Mouse (Mus musculus) layer of hippocampus, postnatal 36 days (tissue): ENCODE data around the gene Gm10309. TPM values are rescaled to one million over a fixed set of nuclear protein-coding genes. Genes with fewer than 3 reads are reported as not detected.

Experiments used
- DNase-seq, 2 experiments: peaks; one replicate each; pipeline ENCODE4 v3.0.0; 2022
- total RNA-seq, 2 experiments: library from RNA; stranded (reverse); gene quantifications; 2 replicates each; pipeline ENCODE4 v1.2.3; 2021

The Gm10309 gene
- not detected for total RNA-seq

DNA sequence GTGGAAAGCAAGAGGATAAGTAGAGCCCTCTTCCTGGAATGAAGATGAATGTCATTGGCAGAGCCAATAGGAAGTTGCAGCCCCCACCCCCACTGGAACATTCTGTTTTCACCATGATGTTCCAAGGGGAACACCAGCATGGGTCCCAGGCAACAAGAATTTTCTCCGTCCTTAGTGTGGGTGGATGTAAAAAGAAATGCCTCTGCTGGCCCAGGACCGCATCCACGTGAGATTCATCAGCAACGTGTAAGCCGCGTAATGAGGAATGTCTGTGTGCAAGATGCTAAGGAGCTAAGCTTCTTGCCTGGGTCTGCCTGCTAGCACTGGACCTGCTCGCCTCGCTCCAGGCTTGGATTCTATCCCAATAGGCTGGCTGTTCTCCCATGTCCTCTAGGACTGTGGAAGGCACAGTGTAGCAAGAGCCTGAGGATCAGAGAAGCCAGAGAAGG lies at the start of gene Gm10309:
Gm10309 (minus strand) TSS at position 50 of the 449 bp plus-strand sequence.
- peak; percentile 43 to 49 for DNase-seq

DNA sequence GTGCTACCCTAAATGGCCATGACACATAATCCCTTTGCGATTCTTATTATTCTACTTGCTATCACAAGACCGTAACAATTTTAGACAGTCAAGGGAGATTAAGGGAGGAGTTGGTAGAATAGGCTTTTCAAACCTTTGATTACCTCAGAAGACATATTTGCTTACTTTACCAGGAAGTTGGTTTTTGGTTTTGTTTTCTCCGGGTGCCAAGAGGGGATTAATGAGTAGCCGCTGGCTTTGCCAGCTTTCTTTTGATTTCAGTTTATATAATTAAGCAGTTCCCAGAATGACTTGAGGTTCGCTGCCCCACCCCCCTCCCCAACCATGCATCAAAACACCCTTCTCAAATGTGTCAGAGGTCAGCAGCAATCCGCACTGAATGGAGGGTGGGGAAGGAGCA lies 47.0 kb upstream of the Gm10309 start:
- no peak for DNase-seq

DNA sequence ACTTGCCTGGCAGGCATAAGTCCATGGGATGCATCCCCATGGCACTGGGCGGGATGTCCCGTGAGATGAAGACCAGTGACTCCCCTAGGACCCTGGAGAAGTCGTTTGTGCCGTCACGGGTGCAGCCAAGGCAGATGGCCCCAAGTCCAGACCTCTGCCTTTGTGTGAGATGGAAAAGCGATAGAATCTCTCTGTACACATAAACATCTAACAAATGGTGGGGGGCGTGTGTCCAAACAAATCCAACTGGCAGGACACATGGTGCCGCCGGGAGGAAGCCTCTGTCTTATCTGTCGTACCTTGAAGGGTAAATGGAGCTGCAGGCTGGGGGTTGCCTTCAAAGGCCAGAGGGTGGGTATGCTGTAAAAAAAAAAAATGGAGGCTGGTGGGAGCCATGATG lies 46.5 kb upstream of the Gm10309 start:
- DNase-seq: no peak

DNA sequence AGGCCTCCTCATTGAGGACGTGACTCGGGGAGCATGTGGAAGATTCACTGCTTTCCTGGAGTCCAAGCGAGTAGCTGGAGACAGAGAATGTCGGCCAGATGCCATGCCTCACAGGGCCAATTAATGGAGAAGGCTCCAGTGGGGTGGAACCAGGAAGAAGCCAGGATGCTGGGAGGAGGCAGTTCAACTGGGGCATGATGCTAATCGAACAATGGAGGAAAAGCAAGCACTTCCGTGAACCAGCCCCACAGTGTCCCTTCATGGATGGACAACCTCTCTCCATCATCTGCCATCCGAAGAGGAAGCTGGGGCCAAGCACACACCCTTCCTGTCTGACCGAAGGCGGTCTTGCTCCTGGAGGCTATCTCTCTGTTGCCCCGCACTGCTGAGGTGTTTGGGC lies 44.1 kb upstream of the Gm10309 start:
- DNase-seq: no peak

DNA sequence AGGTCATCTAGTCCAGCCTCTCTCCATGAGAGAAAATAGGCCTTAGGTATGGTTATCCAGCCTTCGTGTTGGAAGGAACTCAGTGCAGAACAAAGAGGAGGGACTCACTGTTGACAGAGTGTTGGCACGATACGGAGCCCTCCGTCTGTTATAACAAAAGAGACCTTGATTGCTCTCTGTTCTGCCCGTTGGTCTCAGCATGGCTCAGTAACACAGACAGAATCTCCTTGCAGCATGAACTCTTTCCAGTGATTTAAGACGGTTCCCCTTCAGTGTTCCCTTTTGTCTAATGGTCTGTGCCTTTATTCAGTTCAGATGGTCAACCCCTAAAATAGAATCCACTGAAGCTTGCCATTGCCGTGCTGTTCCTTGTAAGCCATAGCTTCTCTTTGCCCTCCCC lies 41.5 kb upstream of the Gm10309 start:
- DNase-seq: no peak

- no peak for DNase-seq
These were observed 34.9 kb upstream of the Gm10309 start for GRCm38 (mm10) chr17:86539881-86540430.

- DNase-seq: peak; percentile 33 to 76
These were observed 31.0 kb upstream of the Gm10309 start for GRCm38 (mm10) chr17:86535827-86536656.

GRCm38 (mm10) chr17:86535096-86535495 lies 30.1 kb upstream of the Gm10309 start:
- DNase-seq: no peak

GRCm38 (mm10) chr17:86533549-86533851 lies 28.5 kb upstream of the Gm10309 start:
- DNase-seq: no peak

DNA sequence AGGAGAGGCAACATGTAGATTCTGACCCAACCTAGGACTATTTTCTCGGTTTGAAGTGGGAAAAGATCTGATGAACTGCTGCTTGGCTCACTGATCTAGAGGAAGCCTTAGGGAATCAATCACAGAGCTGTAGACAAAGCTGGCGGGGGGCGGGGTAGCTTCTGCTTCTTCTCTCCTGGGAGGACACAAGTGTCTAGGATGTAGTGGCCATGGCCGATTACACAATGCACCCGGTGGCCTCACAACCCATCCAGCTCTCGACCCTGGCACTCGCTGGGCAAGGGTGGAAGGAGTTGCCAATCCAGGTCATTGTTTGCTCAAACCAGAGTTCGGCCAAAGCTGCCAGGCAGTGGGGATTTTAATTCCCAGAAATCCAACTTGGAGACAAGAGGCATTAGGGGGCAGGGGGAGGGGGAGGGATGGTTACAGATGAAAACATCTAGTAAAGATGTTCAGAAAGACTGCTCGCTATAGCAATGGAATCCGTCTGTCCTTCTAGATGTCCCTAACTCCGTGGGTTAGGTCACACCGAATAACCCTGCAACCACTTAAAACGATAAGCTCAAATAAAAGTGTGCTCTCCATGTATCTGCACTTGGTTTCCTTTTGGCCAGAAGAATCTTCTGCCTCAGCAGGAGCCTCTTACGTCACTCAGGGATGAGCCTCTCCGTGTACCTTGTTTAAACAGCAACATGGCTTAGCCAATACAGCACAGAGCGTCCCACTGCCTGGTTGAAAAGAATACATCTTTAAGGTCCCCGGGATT lies 27.9 kb upstream of the Gm10309 start:
- no peak for DNase-seq

GRCm38 (mm10) chr17:86531231-86531630 lies 26.2 kb upstream of the Gm10309 start:
- no peak for DNase-seq

GRCm38 (mm10) chr17:86529411-86529810 lies 24.4 kb upstream of the Gm10309 start:
- DNase-seq: no peak

GRCm38 (mm10) chr17:86529003-86529402 lies 24.0 kb upstream of the Gm10309 start:
- no peak for DNase-seq

DNA sequence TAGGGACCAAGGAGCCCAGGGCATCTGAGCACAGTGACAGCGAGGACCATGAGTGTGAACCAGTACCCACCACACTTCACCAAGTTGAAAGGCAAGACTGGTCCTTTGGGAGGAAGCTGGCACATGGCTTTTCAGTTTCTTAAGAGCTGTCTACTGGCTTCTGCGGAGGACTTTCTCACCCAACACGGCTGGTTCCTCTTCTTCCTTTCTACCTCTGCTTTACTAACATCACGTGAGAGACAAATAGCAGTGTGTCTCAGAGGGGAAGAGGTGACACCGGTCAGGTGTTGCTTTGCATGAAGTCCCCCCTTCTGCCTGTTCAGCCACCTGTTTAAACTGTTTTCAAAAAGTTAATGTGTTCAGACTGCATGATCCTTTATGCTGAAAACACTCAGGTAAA lies 22.3 kb upstream of the Gm10309 start:
- DNase-seq: no peak

GRCm38 (mm10) chr17:86526016-86526415 lies 21.0 kb upstream of the Gm10309 start:
- no peak for DNase-seq

DNA sequence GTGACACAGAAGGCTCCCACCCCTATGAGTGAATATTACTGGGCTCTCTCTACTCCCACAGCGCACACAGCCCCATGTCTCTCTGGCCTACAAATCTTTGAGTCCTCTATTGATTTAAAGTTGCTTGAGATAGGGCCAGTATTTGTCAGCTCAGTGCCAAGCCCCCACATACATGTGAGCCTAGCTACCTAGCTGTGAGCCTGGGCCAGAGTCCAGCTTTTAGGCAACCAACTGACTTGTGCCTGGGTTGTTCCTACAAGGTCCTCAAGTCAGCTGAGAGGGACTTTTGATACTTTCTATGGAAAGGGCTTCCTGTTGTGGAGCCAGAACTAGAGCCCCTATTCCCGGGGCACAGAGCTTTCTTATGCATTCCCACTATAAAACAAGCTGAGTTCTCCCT lies 20.0 kb upstream of the Gm10309 start:
- no peak for DNase-seq

DNA sequence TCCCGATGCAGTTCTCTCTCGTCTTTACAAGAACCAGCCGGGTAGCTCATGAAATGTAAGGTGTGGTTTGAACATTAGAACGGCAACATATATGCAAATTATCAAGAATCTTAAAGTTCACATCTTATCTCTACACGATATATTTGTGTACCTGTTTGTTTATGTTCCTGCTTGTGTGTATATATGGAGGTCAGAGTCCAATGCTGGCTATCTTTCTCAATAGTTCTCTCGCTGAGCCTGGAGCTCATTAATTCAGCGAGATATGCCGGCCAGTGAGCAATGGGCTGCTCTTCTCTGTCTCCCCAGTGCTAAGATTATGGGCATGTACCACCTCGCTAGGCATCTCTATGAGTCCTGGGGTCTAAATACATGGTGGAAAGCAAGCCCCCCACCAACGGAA lies 18.8 kb upstream of the Gm10309 start:
- no peak for DNase-seq

- DNase-seq: no peak
These were observed 18.3 kb upstream of the Gm10309 start for GRCm38 (mm10) chr17:86523374-86523773.

DNA sequence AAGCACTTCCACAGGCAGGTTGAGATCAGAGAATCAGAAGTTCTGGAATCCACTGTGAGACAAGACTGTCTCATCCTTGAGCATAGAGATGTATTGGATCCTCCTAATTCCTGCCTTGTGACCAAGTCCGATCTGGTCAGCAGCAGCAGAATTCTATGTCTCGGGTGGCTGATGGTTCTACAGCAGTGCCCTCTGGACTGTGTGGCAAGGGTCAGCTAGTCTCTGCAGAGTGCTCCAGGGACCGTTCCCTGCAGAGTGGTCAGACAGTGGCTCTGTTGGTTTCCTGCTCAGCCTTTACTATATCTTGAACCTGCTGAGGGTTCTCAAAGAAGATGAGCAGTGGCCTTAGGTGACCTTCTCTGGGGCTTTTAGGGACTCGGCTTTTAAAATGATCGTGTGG lies 17.6 kb upstream of the Gm10309 start:
- DNase-seq: no peak

GRCm38 (mm10) chr17:86521252-86521651 lies 16.2 kb upstream of the Gm10309 start:
- no peak for DNase-seq

DNA sequence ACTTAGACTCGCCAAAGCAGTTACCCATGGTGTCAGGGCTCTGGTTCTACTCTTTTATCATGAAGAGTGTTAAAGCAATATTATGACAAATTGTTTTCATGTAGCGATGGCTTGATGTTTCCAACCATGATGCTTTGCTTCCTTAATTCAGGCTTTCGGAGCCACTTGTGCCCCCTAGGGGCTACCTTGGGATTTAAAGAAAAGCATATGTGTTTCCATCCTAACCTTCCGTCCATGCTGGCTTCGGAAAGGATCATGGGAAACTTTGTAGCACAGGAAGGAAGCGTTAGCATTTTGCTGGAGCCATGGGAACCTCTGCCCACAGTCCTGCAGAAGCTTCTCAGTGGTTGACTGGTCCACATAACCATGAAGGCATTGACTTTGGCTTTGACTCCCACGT lies 13.6 kb upstream of the Gm10309 start:
- DNase-seq: no peak

GRCm38 (mm10) chr17:86516630-86517029 lies 11.6 kb upstream of the Gm10309 start:
- DNase-seq: no peak

DNA sequence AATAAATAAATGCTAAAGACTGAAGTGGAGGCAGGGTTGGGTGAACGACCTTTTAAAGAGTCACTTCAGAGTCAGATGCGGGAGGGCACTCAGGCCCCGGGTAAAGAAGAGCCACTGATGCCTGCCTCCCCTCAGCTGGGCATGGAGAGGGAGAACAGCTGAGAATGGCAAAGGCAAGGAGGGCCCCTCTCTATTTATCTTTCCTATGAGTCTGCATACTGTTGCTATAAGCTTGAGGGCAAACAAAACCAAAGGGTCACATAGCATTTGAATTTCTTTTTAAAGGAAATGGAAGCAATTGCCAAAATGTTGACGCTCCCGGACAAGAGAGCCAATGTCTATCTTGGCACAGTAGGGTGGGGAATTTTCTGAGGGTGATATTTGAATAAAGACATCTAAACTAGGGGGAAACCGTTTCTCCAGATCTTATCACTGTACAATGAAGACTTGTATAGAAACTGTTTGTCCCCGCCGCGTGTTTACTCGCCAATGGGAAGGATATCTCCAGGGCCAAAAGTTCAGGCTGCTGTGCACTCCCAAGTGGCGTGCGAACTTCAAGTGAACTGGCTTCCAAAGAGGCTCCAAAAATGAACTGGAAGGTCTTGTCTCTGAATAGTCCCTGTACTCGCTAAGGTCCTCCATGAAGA lies 10.1 kb upstream of the Gm10309 start:
- DNase-seq: no peak
